Mouse (Mus musculus) thymus, adult 2 months (tissue): ENCODE measurements around the gene Sgca.

Experiments
- CTCF ChIP-seq: fragments of 200-500 bp; IDR thresholded peaks from 2 replicates; pipeline ENCODE4 v1.5.1; 2012; ENCODE audit warnings: mild to moderate bottlenecking, control low read depth, low read length, moderate library complexity, borderline replicate concordance; ENCODE audit not compliant: control insufficient read depth, poor library complexity, insufficient read depth; ENCODE audit errors: extremely low read depth
- POLR2A ChIP-seq: fragments of 200-500 bp; IDR thresholded peaks from 2 replicates; pipeline ENCODE4 v1.6.1; 2012; ENCODE audit warnings: mild to moderate bottlenecking, low read length, control low read depth, moderate library complexity; ENCODE audit not compliant: control insufficient read depth, poor library complexity, insufficient read depth; ENCODE audit errors: extremely low read depth

GRCm38 (mm10) chr11:94996101-94996500, 20.0 kb upstream of the Sgca start:
- TF ChIP-seq CTCF = no peak
- no peak for TF ChIP-seq POLR2A
